Mouse (Mus musculus) cerebellum, adult 11-12 months (tissue): ENCODE results near the gene Khk.

ENCODE experiments used
- DNase-seq: peaks from one replicate; pipeline ENCODE4 v3.0.0; 2022

The Khk gene

GRCm38 (mm10) chr5:30914101-30914635 is 7.1 kb upstream of the Khk start:
- DNase-seq = no peak

GRCm38 (mm10) chr5:30914849-30915248 is 6.4 kb upstream of the Khk start:
- peak; percentile 53 for DNase-seq

GRCm38 (mm10) chr5:30915456-30915855 is 5.8 kb upstream of the Khk start:
- peak; percentile 62 for DNase-seq

GRCm38 (mm10) chr5:30915974-30916433 is 5.2 kb upstream of the Khk start:
- peak; percentile 92 for DNase-seq

GRCm38 (mm10) chr5:30916841-30917240 is 4.4 kb upstream of the Khk start:
- no peak for DNase-seq

- DNase-seq = peak; percentile 49
Measured at GRCm38 (mm10) chr5:30917348-30917747, 3.9 kb upstream of the Khk start.

- DNase-seq = peak; percentile 48
Measured at GRCm38 (mm10) chr5:30917891-30918670, 3.1 kb upstream of the Khk start.

- DNase-seq = no peak
Measured at GRCm38 (mm10) chr5:30918691-30919090, 2.5 kb upstream of the Khk start.

GRCm38 (mm10) chr5:30919831-30920614 is 1.2 kb upstream of the Khk start:
- DNase-seq = no peak

GRCm38 (mm10) chr5:30920621-30921020 is 610 bp upstream of the Khk start:
- DNase-seq = peak; percentile 66

- DNase-seq = peak; percentile 41
Measured at GRCm38 (mm10) chr5:30922581-30923041, 1.4 kb downstream of the Khk start.

- no peak for DNase-seq
Measured at GRCm38 (mm10) chr5:30923119-30923518, 1.9 kb downstream of the Khk start.

GRCm38 (mm10) chr5:30924614-30925013 is 3.4 kb downstream of the Khk start:
- no peak for DNase-seq

- no peak for DNase-seq
Measured at GRCm38 (mm10) chr5:30925217-30925616, 4.0 kb downstream of the Khk start.

GRCm38 (mm10) chr5:30926073-30926472 is 4.8 kb downstream of the Khk start:
- DNase-seq = no peak

- no peak for DNase-seq
Measured at GRCm38 (mm10) chr5:30927945-30928529, 6.8 kb downstream of the Khk start.

GRCm38 (mm10) chr5:30930121-30930520 is 8.9 kb downstream of the Khk start:
- DNase-seq = peak; percentile 71

- DNase-seq = peak; percentile 33
Measured at GRCm38 (mm10) chr5:30930846-30931245, 9.6 kb downstream of the Khk start.

- no peak for DNase-seq
Measured at GRCm38 (mm10) chr5:30931378-30931777, 10.1 kb downstream of the Khk start.

- DNase-seq = no peak
Measured at GRCm38 (mm10) chr5:30933705-30934104, 12.5 kb downstream of the Khk start.

GRCm38 (mm10) chr5:30934725-30935461 is 13.7 kb downstream of the Khk start:
- no peak for DNase-seq

- no peak for DNase-seq
Measured at GRCm38 (mm10) chr5:30943004-30943403, 21.8 kb downstream of the Khk start.
